Mouse (Mus musculus): Measurements from ENCODE around the gene Tecpr2. TPM values are rescaled to one million over a fixed set of nuclear protein-coding genes. Genes with fewer than 3 reads are reported as not detected.

The Tecpr2 gene
- polyA plus RNA-seq (2015; fragmentation: Nextera tagmentation; extraction: Ambion mirVana), result 4.2 and 4.3 TPM in 2 replicates

DNA sequence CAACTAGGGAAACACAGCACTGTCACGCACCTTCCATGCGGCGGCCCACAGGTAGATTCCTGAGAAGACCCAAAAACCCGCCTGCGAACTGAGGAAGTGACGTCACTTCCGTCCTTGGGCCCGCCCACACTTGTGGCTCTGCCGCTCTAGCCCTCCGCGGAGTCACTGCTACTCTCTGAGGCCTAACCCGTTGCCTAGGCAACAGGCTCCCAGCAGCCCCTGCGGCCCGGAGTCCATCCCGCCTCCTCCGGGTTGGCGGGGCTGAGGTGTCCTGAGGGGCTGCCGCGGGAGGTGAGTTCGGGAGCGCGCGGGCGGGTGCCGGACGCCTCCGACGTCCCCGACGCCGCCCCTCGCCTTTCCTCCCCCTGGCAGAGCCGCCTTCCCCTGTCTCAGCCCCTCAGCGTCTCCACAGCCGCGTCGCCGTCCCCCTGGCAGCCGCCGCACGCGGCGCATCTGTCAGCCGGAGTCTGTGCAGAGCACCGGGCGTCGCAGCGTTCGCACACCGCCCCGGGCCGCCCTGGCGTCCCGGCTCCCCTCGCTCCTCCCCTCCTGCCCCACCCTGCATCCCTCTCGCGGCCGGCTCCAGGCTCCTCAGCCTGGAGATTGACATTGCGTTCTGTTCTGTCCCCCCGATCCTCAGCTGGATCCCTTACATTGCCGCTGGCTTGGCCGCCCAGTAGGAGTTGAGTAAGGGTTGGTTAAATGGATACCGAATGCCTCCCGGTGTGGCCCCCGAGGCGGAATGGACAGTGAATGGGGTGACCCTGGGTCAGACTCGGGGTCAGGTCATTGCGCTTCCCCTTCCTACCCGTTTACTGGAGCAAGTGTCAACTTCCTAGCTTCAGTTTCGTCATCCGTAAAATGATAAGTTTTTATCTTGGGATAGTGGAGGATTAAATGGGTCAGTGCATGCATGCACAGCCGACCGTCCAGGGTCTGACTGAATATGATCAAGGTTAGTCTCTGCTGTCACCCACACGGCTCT, at the start of gene Tecpr2, which contains the start of gene Cinp:
TSS of gene Tecpr2 (plus strand) at position 229 of the 985 bp plus-strand sequence.
TSS of gene Cinp (minus strand) at position 110 of the 985 bp plus-strand sequence.
- H3K27me3 ChIP-seq (ENCODE audit: control insufficient read depth, insufficient read depth, low read length), result no peaks in the 10 kb centered on the region
- H3K4me3 ChIP-seq (replicated peaks; ENCODE audit: low read length), result peak within 1 kb of the TSS; percentile 86
- H3K4me2 ChIP-seq (ENCODE audit: low read depth, low read length), result peak within 1 kb of the TSS; percentile 90
- H3K9ac ChIP-seq (ENCODE audit: low read length), result peak within 1 kb of the TSS; percentile 89
- H3K36me3 ChIP-seq (ENCODE audit: control insufficient read depth, insufficient read depth, low read length), result no peaks in the 10 kb centered on the region
- peak within 1 kb of the TSS; percentile 82 for H3K27ac ChIP-seq (ENCODE audit: low read length)
- no peaks in the 10 kb centered on the region for H3K9me3 ChIP-seq (replicated peaks; ENCODE audit: control insufficient read depth, low read length)
- peaks cover 18% of the 10 kb centered on the region for H3K4me1 ChIP-seq (ENCODE audit: control insufficient read depth, insufficient read depth, low read length)
- peak; percentile 100 for ATAC-seq (ENCODE audit: insufficient read depth, low FRiP score)
- WGBS, result under 1% methylated on average over 60 of the region's 74 CpGs

DNA sequence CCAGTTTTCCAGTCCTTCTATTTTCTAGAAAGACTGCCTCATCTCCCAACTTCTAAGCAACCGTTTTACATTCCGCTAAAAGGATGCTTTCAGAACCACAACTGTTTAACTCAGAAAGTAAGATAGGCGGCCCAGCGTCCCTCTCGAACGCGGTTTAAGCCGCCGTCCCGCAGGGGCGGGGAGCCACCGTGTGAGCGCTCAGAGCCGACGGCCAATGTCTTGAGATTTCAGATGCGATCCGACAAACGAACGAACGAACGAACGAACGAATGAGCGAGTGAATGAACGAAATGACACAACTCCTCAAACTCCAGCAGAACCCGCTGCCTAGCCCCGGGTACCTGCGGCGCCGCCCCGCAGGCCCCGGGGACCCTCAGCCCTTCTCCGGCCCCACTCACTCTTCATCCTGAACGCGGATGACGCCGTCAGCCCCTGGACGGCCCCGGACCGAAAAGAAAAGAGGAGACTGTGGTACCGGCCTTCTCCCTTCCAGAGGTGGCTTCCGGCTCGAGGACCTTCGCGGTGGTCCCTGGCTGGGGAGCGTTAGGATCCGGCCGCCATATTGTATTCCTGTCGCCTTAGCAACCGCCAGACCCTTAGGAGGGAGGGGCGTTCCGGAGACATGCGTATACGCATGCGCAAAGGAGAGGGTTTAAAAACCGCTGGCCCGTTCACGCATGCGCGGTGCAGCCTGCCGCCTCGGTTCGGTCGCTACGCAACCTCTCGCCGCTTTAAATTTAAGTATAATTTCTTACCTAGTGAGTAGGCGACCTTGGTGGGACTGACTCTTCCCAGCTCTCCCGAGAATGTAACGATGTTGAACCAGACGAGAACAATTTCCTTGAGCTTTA, 48.5 kb upstream of the Tecpr2 start, which contains the start of gene Mok:
TSS of gene Mok (minus strand) at position 592 of the 851 bp plus-strand sequence.
- no peak within 1 kb of the TSS; the same call in 1 of the 2 replicates for H3K27ac ChIP-seq (ENCODE audit: low read length)

DNA sequence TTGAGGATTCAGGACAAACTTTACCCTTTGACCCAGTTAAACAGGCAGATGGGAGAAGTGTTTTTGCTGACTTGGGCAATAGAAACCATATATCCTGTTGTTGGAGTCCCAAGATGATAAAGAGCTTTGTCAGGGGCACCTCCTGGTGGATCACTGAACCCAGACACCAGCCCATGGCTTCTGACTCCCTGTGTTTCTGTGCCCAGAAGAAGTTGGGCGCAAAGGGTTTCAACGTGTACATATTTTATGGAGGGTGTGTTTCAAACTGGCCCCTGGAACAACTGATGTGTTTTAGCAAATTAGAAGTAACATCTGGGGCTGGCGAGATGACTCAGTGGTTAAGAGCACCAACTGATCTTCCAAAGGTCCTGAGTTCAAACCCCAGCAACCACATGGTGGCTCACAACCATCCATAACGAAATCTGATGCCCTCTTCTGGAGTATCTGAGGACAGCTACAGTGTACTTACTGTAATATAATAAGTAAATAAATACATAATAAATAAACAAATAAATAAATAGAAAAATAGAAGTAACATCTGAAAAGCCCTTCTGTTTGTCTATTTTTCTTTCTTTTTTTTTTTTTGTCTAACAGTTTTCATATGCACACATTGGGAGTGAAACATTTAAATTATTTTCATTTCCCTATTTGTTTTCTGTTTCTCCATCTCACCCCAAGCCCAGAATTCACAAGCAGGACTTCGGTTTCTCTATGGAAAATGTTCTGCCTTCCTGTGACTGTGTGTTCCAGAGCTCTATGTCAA, 47.2 kb upstream of the Tecpr2 start:
- Histone ChIP-seq H3K36me3 (ENCODE audit: control insufficient read depth, insufficient read depth, low read length) (no peaks in the 10 kb centered on the region), H3K4me1 (ENCODE audit: control insufficient read depth, insufficient read depth, low read length) (peaks cover 22% of the 10 kb centered on the region), H3K9ac (ENCODE audit: low read length) (no peak overlapping the region), H3K9me3 (replicated peaks; ENCODE audit: control insufficient read depth, low read length) (no peaks in the 10 kb centered on the region), H3K27ac (ENCODE audit: low read length) (no peak overlapping the region), H3K4me3 (replicated peaks; ENCODE audit: low read length) (no peak overlapping the region), H3K4me2 (ENCODE audit: low read depth, low read length) (no peak overlapping the region), H3K27me3 (ENCODE audit: control insufficient read depth, insufficient read depth, low read length) (no peaks in the 10 kb centered on the region)
- no peak for ATAC-seq (ENCODE audit: insufficient read depth, low FRiP score)
- WGBS, result 68% methylated on average over 5 of the region's 5 CpGs

More for the DNA sequence above, 48.5 kb upstream of the Tecpr2 start, which contains the start of gene Mok:
- peak within 1 kb of the TSS; percentile 88 for H3K4me3 ChIP-seq (replicated peaks; ENCODE audit: low read length)
- H3K4me2 ChIP-seq (ENCODE audit: low read depth, low read length), result peak within 1 kb of the TSS; percentile 63
- H3K27me3 ChIP-seq (ENCODE audit: control insufficient read depth, insufficient read depth, low read length), result no peaks in the 10 kb centered on the region
- WGBS, result under 1% methylated on average over 71 of the region's 71 CpGs
- no peaks in the 10 kb centered on the region for H3K9me3 ChIP-seq (replicated peaks; ENCODE audit: control insufficient read depth, low read length)
- ATAC-seq (ENCODE audit: insufficient read depth, low FRiP score), result peak; percentile 55; the same call in 1 of the 2 replicates
- peaks cover 17% of the 10 kb centered on the region for H3K4me1 ChIP-seq (ENCODE audit: control insufficient read depth, insufficient read depth, low read length)
- peak within 1 kb of the TSS; percentile 79 for H3K9ac ChIP-seq (ENCODE audit: low read length)
- H3K36me3 ChIP-seq (ENCODE audit: control insufficient read depth, insufficient read depth, low read length), result no peaks in the 10 kb centered on the region

DNA sequence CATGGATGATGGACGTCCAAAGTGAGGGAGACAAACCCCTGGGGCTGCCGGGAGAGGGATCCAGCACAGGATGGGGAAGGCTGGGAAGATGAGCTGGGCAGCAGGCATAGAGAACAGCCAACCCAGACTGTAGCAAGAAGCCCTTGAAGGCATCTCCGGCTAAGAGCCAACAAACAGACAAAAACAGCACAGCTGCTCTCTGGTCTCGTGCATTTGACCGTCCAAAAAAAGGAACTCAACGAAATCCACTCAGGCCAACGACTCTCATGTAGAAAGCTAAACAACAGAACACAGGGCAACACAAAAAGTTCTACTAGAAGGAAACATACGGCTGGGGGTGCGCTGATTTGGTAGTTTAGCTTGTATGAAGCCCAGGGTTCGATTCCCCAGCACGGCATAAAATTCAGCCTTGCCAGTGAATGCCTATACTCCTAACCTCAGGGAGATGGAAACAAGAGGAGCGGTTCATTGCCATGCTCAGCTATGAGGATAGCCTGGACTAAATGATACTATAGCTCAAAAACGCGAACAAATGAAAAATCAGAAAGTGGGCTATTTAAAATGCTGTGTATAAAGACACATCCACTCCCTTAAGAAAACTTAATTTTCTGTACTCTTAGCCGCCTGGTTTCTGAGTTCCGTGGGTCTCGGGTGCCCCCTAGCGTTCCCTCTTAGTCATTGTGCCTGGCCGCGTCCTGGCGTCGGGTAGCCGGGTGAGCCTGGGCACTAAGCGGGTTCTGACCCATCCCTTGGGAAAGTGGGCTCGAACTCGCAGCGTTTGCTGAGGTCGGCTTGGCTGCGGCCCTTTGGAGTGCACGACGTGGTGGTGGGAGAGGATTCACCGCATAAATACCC, 45.6 kb upstream of the Tecpr2 start:
- no peak overlapping the region for H3K27ac ChIP-seq (ENCODE audit: low read length)
- H3K4me1 ChIP-seq (ENCODE audit: control insufficient read depth, insufficient read depth, low read length), result peaks cover 22% of the 10 kb centered on the region
- H3K27me3 ChIP-seq (ENCODE audit: control insufficient read depth, insufficient read depth, low read length), result no peaks in the 10 kb centered on the region
- H3K36me3 ChIP-seq (ENCODE audit: control insufficient read depth, insufficient read depth, low read length), result no peaks in the 10 kb centered on the region
- peak overlapping the region; percentile 93 for H3K4me2 ChIP-seq (ENCODE audit: low read depth, low read length)
- H3K4me3 ChIP-seq (replicated peaks; ENCODE audit: low read length), result peak overlapping the region; percentile 54
- WGBS, result 17% methylated on average over 32 of the region's 32 CpGs
- no peaks in the 10 kb centered on the region for H3K9me3 ChIP-seq (replicated peaks; ENCODE audit: control insufficient read depth, low read length)
- ATAC-seq (ENCODE audit: insufficient read depth, low FRiP score), result peak; percentile 14; the same call in 1 of the 2 replicates
- H3K9ac ChIP-seq (ENCODE audit: low read length), result peak overlapping the region; percentile 56

DNA sequence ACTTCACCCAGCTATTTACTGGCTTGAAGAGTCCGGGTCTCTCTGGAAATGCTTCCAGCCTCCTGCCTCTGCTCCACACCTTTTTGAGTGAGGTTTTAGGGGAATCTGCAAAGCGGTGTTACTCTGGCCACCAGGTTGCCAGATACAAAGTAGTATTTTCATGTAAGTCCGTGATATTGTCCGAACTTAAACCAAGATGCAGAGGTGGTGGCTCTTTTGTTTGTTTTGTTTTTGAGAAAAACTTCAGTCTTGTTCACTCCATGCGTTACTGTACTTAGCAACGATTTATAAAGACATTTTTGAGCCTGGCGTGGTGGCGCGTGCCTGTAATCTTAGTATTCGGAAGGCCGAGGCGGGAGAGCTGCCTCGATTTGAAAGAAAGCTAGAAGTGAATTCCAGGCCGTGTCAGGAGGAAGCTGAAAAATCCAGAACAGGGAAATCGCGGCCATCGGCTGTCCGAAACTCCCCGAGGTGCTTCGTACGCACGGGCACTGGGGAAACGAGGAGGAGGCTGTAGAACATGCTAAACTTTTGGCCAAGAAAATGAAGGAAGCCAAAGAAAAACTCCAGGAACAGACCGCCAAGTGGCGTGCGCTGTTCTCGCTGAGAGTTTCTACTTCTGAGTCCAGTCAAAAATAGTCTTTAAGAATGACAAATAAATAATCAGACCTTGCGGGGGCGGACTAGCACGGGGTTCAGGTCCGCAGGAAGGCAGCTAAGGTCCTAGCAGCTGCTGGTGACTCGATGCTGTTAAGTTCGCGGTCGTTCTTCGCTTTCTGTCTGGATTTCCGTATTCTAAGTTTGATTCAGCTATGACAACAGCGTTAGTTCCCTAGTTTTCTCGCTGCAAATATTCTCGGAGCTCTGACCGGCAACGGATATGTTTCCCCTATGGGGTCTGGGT, 44.6 kb upstream of the Tecpr2 start:
- peaks cover 25% of the 10 kb centered on the region for H3K4me1 ChIP-seq (ENCODE audit: control insufficient read depth, insufficient read depth, low read length)

DNA sequence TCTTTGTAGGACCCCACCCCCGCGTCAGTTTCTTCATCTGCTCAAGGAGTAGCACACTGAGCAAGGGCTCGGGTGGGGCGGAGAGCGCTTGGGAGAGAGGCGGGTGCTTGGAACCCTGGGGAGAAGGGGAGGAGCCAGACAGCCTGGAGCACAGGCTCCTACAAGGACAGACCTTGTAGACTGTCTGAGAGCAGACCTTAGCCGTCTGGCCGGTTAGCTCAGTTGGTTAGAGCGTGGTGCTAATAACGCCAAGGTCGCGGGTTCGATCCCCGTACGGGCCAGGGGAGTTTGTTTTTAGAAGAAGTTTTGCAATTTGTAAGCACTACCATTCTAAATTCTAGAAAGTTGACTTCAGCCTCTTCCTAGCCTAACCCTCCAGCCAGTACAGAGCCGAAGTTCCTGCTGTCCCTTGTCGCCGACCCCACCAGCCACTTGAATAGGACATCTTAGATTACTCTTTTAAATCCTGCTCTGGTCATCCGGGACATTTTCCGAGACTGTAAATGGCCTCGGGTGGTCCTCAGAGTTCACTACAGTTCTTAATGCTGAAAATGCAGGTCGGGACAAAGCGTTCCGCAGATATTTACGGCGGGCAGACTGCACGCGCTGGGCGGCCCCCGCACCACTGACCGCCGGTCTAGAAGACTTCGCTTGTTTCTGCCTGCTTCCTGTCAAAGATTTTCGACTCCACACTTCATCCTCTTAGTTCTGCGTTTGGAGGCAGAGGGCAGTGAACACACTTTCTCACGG, 43.8 kb upstream of the Tecpr2 start:
- H3K36me3 ChIP-seq (ENCODE audit: control insufficient read depth, insufficient read depth, low read length), result no peaks in the 10 kb centered on the region
- peaks cover 22% of the 10 kb centered on the region for H3K4me1 ChIP-seq (ENCODE audit: control insufficient read depth, insufficient read depth, low read length)
- under 1% methylated on average over 36 of the region's 36 CpGs for WGBS
- H3K27ac ChIP-seq (ENCODE audit: low read length), result peak overlapping the region; percentile 87
- H3K9me3 ChIP-seq (replicated peaks; ENCODE audit: control insufficient read depth, low read length), result no peaks in the 10 kb centered on the region
- peak; percentile 95 for ATAC-seq (ENCODE audit: insufficient read depth, low FRiP score)
- peak overlapping the region; percentile 54 for H3K4me3 ChIP-seq (replicated peaks; ENCODE audit: low read length)
- H3K9ac ChIP-seq (ENCODE audit: low read length), result peak overlapping the region; percentile 72
- H3K4me2 ChIP-seq (ENCODE audit: low read depth, low read length), result peak overlapping the region; percentile 93
- H3K27me3 ChIP-seq (ENCODE audit: control insufficient read depth, insufficient read depth, low read length), result no peaks in the 10 kb centered on the region

More for the DNA sequence above, 44.6 kb upstream of the Tecpr2 start:
- no peaks in the 10 kb centered on the region for H3K9me3 ChIP-seq (replicated peaks; ENCODE audit: control insufficient read depth, low read length)
- ATAC-seq (ENCODE audit: insufficient read depth, low FRiP score), result peak; percentile 44
- no peaks in the 10 kb centered on the region for H3K36me3 ChIP-seq (ENCODE audit: control insufficient read depth, insufficient read depth, low read length)
- H3K4me2 ChIP-seq (ENCODE audit: low read depth, low read length), result peak overlapping the region; percentile 93
- H3K4me3 ChIP-seq (replicated peaks; ENCODE audit: low read length), result peak overlapping the region; percentile 54
- H3K27me3 ChIP-seq (ENCODE audit: control insufficient read depth, insufficient read depth, low read length), result no peaks in the 10 kb centered on the region
- WGBS, result under 1% methylated on average over 42 of the region's 42 CpGs
- peak overlapping the region; percentile 87 for H3K27ac ChIP-seq (ENCODE audit: low read length)
- peak overlapping the region; percentile 56 for H3K9ac ChIP-seq (ENCODE audit: low read length)
